Mouse (Mus musculus): ENCODE results near the gene Pax1.

The Pax1 gene

DNA sequence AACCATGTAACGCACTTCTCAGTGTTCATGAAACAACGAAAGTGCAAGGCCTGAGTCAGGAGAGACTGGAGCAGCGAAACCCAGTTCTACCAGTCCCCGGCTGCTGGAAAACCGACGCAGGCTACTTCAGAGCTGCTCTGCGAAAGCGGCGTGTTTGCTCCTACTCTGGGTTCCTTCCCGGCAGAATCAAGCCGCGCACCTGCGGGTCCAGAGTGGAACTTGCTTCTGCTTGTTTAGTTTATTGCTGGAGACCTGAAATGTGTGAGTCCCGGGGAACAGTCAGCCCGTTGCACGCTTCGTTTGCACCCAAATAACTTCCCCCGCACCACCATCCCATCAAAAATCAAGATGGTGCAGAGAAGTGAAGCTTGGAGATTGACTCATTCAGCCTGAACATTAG, at the start of gene Pax1:
Gene Pax1, plus strand, starts transcription at position 345 of the 400 bp plus-strand sequence.
- no peak for DNase-seq

DNA sequence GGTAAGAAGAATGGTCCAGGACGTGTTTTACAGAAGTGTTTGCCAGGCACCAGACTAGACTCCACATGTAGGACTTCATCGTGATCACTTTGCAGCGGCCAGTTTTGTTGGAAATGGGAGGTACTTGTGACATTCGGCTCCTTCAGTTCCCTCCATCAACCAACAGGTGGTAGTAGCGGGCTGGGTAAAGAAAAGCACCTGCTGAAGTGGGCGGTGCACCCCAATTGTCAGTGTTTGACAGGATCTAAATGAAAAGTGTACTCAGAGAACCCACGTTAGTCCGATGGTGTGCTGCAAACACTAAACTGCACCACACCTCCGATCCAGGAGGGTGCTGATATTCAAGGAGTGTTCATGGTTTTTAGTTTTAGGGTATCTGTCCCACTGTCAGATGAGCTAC, 40.7 kb upstream of the Pax1 start:
- DNase-seq: no peak

DNA sequence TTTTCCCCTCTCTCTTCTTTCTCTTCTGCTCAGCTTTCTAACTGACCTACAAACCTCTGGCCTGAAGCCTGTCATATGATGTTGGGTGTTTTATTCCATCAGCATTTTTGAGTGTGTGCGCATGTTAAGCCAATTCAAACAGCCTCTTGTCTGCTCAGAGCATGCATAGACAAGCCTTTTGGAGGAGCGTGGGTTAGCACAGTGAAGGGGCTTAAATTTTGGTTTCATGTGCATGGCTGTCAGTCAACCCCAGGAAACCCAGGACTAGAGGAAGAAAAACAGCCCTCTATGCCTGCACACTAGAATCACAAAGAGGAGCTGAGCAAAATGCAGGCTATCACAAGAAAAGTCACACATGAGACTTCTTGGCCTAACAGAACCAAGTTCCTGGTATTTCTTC, 36.5 kb upstream of the Pax1 start:
- DNase-seq: no peak

DNA sequence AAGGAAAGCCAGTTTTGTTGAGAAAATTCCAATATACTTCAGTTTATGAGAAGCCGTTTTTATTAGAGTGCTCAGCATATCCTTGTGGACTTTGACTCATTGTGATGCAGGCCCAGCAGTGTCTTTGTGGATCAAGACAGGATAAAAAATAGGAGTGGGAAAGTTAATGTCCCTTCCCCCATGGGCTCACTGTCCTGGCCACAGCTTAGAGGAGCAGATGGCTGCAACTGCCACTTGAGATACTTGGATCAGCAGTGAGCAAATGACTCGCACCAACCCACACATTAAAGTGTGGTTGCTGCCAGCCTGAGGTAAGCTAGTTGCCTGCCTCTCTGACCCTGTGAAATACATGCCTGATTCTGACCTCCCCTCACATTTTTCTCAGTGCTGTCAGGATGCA, 29.0 kb upstream of the Pax1 start:
- DNase-seq: no peak

DNA sequence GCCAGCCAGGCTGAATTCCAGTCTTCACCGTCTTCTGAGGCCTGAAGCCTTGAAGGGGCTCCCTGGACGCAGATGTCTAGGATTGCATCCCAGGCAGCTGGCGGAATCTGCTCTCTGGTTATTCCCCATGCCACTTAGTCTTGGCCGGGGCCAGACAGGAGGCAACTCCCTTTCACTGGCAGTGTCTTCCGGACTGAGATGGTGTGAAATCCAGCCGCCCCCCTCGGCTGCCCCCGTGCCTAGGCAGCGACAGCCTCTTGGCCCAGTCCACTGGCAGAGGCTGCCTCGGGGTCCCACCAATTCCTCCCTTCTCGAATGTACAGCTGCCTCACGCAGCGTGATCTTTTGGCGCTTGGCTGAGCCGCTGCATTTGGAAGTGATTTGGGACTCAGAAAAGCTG, 23.0 kb upstream of the Pax1 start:
- DNase-seq: no peak

DNA sequence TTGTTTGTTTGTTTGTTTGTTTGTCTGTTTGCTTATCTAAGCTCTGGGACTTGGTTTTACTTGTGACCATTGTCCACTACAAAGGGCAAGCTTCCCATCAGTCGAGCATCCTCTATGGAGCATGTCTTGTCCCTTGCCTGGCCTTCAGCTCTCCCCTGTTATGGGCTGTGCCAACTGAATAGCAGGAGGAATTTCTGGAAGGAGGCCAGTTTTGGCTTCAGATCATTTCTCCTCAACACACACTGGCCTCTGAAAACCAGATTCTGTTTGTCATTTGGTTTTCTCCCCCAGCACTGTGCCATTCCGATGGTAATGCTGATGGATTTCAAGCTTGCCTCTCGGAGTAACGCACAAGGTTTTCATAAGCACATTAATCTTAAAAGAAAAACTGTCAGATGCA, 21.9 kb upstream of the Pax1 start:
- DNase-seq: no peak

DNA sequence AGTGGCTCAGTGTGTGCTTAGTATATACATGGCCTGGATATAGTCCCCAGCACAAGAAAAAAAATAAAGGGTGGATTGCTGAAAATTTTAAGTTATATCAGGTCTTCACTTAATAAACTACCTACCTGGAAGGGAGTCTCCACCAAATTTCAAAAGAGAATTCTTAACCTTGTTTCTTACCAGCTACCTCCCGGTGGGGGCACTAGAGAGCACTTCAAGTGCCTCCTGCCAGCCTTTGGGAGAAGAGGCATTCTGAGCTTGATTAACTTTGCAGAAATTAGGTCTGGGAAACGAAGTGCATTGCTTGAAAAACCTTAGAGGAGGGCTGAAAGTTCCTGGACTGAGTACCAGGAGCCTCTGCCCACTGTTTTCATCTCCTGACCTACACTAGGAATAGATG, 19.5 kb upstream of the Pax1 start:
- DNase-seq: no peak

DNA sequence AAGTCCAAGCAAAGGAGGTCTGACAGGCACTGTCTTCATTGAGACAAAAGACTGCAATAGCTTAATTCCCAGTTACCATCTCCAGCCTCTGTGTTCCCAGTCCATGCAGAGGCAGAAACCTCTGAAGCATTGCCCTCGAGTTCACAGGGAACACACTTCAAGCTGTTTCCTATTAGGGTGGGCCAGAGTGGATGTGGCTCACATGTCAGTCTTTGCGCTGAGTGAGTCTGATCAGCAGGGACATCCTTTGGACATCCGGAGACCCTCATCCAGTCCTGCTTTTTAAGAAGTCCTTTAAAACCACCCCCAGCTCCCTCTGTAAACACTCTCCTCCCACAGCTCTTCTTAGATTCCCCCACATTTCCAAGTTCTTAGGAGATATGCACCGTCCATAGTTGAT, 2.0 kb upstream of the Pax1 start:
- DNase-seq: no peak

DNA sequence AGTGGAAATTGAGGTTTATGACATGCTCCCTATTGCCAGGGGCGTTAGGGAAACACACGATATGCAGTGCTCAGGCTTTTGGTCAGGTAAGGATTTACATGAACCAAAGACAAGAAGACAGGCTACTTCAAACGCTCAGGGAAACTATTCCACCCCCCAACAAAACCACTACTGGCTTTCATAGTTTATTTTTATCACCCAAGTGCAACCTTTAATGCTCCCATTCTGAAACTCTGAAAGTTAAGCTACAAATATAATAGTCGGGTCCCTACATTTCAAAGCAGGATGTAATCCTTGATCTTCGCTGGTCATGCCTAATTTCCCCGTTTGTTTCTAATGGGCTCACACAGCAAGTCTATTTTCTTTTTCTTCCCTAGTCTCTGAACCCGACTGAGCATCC, 1.3 kb upstream of the Pax1 start:
- DNase-seq: no peak

DNA sequence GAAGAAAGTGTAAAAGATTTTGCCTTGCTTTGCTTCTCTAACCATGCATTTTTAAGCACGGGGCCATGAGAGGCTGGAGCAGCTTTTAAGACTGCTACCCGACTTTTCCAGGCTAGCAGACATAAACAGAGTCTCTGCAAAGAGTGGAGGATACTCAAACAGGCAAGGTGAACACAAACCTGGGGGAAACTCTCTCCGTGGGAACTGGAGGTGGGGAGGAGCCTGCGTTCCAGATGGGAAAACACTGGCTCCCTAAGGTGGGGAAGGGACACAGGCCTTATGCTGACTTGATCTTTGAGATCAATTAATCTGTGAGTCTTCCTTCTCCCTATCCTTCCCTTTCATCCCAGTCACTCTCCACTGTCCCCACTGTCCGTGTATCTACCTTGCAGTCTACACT, 869 bp upstream of the Pax1 start:
- DNase-seq: no peak

DNA sequence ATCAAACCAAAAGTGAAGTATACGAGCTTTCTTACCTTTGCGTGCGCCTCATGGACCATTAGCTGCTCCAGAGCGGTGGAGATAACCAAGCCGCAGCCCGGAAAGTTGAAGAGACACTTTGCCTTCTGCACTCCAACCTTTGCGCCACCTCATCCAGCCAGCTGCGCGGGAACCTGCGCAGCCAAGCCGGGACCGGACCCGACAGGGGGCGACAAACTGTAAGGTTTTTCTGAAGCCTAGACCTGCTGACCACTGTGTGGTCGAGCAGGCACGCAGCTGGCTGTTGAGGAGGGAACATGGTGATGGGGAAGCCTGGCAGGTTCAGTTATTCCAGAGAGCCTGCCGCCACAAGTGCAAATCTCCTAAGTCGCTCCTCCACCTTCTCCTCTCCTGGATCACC, 591 bp downstream of the Pax1 start:
- DNase-seq: peak in 1 of 2 experiments; percentile 12

DNA sequence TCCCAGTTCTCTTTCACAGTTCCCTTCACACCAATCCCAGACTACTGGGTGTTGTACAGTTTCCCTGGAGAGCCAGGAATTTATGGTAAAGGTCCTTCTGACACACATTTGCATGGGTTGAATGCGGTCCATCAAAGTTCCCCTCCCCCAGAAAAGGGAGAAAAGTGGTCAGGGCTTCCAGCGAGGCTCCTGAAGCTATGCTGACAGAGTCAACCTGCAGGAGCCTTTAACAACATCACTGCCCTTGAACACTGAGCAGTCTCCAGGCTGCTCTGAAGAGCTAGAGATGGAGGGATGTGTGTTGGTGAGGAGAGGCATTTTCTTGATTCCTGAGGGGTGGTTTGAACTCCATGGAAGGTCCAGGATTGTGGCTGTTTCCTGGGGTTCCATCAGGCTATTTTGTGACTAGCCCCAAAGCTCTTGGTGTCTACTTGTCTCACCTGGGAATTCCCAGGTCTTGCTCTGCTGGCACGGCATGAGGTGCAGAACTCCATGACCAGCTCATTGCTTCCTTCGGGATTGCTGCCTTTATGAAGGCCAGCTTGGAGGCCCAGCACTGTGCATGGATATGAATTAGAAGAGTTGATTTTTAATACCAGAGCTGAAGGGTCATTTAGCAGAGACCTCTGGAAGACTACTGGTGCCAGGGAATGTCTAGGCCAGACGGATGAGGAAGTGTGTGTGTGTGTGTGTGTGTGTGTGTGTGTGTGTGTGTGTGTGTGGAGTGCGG, 1.8 kb downstream of the Pax1 start:
- DNase-seq: no peak

DNA sequence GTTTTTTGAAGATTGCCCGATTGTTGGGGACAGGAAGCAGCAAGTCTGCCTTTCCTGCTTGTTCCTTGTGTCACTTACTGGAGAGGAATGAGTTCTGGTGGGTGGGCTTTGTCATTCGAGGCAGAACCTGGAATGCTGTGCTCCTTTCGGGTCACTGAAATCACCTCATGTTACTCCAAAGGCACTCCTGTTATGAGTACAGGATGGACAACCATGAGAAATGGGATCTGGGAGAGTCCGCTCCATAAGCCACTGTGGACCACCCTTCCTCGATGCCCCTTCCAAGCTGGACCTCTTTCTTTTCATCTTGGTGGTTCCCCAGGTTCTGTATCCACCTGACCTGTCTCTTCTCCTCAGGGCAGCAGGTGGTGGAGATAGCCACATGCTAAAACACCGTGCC, 2.5 kb downstream of the Pax1 start:
- DNase-seq: no peak

DNA sequence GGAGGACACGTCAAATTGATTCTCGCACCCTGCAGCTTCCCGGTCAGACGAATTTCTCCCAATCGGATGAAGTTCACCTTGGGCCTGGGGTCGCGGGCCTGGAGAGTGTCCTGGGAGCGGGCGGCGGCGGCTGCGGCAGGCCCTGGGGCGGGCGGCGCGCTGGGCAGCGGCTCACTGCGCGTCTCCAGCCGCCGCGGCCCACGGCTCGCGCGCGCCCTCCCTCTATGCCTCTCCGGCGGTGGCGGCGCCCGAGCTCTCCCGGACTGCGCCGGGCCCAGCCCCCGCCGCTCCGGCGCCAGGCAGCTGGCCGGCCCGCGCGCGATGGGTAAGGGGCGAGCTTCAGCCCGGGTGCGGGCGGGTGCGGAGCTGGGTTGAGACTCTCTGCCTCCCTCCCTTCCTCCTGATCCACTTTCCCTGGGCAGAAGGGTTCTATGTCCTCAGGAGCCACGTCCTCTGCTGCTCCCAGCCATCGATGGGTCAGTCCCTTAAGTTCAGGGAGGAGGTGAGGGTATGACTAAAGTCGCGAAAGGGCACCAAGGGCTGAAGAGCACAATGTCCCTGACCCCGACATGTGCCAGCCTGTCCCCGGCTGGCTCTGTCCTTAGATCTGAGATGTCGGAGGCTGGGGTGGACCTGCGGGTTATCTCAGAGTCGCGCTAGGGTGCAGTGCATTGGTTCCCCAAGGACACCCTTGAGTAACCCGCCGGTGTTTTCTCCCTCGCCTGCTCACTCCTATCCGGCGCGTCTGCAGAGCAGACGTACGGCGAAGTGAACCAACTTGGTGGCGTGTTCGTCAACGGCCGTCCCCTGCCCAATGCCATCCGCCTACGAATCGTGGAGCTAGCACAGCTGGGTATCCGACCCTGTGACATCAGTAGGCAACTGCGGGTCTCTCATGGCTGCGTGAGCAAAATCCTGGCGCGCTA, 3.5 kb downstream of the Pax1 start:
- DNase-seq: no peak

DNA sequence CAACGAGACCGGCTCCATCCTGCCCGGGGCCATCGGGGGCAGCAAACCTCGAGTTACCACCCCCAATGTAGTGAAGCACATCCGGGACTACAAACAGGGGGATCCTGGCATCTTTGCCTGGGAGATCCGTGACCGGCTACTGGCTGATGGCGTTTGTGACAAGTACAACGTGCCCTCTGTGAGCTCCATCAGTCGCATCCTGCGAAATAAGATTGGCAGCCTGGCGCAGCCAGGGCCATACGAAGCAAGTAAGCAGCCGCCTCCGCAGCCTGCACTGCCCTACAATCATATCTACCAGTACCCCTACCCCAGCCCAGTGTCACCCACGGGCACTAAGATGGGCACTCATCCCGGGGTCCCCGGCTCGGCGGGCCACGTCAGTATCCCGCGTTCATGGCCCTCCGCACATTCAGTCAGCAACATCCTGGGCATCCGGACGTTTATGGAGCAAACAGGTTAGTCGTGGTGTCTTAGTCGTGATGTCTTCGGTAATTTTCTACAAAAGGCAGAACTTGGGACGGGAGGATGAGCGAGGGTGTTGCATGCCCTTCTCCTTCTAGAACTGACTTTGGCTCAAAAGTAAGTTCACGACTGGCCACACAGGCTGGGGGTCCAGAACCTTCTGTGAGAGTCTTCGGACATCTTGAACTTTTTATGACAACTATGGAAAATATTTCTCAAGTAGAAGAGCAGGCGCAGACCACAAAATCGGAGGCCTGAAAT, 4.3 kb downstream of the Pax1 start:
- DNase-seq: no peak

DNA sequence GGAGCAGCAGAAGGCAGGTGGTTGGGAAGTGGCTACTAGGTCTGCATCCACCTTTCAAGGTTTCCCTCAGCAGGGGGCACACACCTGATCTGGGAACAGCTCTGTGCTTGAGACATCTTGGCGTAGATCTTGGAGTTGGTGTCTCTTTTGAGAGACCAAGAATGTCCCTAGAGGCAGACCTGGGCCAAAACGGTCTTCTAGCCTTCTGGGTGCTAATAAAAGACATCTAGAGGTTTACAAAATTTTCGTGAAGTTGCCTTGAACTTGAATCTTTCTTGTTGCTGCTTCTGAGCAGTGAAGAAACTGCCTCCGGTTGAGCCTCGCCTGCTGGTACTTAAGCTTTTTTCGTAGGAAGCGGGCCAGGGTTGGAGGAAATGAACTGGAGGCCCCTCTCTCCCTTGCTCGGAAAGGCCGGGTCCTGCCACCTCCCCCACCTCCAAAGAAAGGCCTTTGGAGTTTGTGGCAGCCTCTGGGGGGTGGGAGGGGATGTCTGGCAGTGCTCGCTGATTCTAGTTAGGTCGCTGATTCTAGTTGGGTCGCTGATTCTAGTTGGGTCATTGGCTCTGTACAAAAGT, 5.6 kb downstream of the Pax1 start:
- no peak for DNase-seq

DNA sequence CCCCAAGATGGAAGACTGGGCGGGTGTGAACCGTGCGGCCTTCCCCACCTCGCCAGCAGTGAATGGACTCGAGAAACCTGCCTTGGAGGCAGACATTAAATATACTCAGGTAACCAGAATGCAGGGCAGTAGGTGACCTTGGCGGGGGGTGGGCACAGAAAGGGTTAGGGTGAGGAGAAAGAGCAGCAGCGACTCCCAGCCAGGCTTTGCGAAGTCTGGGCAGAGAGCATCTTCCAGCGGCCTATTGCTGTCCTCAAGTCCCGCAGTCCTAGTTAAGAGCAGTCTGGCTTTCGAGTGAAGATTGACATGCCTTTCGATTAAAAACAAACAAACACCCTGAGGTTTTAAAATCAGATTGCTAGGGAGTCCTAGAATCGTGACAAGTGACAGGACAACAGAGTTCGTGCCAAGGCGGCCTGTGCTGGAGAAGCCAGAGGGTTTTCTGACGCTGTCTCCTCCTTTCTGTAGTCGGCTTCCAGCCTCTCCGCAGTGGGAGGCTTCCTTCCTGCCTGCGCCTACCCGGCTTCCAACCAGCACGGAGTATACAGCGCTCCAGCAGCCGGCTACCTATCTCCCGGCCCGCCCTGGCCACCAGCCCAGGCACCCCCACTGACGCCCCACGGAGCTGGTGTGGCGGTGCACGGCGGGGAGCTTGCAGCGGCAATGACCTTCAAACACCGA, 6.3 kb downstream of the Pax1 start:
- DNase-seq: no peak

DNA sequence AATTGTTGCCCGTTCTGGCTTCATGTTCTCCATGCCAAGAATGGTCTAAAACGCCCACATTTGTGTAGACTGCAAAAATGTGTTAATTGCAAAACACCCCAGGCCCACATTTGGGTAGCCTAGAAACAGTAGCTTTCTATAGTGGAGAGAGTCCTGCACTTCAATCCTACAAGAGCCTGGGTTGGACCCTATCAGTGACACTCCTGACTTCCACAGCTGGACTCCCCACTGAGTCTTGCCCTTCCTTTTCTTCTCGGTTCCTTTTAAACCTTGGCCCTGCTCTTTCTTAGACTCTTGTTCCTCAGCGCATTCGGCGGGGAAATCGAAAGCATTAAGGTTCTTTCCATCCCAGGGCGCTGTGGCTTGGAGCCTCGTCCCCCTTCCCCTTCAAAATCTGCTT, 7.8 kb downstream of the Pax1 start:
- no peak for DNase-seq

DNA sequence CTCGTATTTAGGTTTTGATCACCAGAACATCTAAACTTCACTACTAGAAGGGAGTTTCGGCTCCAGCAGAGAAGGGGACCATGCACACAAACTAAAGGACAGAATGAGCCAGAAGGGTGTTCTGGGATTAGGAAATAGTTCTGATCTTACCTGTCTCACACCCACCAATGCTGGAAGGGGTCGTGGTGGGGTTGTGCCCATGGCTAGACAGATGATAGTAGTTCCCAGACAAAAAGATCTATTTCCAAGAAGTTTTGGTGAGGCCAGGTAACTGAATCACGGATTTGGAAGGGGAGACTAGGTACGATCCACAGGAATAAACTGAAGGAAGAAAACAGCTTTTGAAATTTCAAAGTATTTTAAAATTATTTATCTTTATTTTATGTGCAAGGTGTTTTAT, 8.4 kb downstream of the Pax1 start:
- DNase-seq: no peak

DNA sequence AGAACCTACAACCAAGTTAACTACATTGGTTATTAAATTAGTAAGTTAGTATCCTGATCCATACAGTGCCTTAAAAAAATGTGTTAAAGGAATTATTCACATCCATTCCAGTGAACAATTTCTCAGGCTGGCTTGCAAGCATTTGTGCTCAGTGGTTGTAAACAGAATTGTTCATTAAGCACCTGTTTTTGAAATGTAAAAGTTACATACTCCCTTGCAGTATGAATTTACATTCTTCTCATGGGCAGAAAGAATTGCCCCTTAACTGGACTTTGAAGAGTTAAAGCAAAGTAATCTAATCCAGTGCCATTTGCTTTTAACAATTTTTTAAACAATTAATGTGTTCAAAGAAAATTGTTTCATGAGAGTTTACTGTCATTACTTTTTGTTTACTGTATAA, 9.6 kb downstream of the Pax1 start:
- DNase-seq: no peak

DNA sequence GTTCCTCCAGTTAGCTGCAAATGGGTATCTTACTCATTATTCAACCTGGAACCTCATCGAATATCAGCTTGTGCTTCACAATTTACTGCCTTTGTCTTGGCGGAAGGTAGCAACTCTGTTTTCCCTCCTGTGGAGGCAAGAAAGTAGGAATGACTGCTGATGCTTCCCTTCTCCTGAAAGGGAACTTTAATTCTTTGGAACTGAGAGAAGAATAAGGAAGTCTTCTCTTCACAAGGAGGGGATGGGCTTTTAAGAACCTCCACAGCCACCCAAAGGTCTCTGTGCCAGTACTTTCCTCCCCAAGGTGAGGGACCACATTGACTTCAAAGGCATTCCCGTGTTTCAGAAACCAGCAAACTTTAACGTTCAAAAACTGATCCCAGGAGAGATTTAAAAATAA, 10.1 kb downstream of the Pax1 start:
- no peak for DNase-seq

DNA sequence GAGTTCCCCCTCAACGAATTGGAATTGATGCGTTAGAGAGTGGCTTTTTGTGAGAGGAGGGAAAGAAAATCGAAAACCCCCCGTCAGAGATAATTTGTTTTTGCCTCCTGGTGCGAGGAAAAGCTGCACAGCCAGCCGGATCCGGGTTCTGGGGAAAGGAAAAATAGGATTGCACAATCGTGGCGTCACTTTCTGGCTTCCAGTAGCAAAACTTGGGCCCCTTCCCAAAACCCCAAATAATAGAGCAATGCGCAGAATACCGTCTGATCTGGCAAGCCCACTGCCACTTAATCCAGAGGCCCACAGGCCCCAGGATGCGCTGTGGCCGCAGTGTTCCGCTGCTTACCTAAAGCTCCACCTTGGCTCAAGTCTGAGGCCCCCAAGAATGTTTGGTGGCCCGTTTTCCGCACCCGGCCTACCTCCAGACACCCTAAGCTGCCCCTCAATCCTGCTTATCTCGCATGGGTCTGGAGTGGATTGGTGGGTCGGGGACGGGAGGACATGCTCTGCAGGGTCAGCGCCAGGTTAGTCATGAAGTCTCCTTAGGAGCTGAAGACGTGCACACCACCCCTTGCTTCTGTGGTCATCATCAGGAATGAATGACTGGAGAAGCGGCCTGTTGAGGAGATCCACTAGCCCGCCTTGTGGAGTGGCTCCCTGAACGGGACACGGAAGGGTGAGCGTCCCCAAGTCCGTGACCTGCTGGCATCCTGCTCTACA, 11.4 kb downstream of the Pax1 start:
- DNase-seq: no peak

All from thymus, postnatal 36 days (tissue).